Mouse (Mus musculus): ENCODE results near the gene Gm49322. TPM values are rescaled to one million over a fixed set of nuclear protein-coding genes. Genes with fewer than 3 reads are reported as not detected.

Gene Gm49322
- polyA plus RNA-seq, 1 experiment, result 4.5 TPM

DNA sequence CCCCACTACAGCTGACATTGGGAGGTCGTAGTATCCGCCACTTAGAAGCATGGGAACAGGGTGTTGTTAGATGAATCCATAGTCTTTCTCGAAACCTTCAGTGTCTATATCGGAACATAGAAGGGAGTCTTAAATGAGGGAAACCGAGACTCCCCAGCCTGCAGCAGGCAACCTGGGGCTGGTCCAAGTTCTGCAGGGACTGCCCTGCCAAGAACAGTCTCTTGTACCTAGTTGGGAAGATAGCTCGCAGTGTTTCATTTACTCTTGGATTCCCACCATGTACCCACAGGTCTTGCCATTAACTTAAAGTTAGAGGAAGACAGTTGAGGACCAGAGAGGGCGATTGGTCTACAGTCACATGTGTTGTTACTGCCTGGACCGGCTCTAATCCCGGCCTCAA, 14.5 kb downstream of the Gm49322 start:
- TF ChIP-seq CTCF (IDR thresholded peaks at IDR 0.05; ENCODE audit: borderline replicate concordance, extremely low read depth, insufficient read depth, insufficient read length) (no peak), POLR2A (IDR thresholded peaks at IDR 0.05; ENCODE audit: borderline replicate concordance, extremely low read depth, insufficient read depth, insufficient read length, poor library complexity, severe bottlenecking) (no peak)
- DNase-seq (ENCODE audit: low read depth), result no peak

DNA sequence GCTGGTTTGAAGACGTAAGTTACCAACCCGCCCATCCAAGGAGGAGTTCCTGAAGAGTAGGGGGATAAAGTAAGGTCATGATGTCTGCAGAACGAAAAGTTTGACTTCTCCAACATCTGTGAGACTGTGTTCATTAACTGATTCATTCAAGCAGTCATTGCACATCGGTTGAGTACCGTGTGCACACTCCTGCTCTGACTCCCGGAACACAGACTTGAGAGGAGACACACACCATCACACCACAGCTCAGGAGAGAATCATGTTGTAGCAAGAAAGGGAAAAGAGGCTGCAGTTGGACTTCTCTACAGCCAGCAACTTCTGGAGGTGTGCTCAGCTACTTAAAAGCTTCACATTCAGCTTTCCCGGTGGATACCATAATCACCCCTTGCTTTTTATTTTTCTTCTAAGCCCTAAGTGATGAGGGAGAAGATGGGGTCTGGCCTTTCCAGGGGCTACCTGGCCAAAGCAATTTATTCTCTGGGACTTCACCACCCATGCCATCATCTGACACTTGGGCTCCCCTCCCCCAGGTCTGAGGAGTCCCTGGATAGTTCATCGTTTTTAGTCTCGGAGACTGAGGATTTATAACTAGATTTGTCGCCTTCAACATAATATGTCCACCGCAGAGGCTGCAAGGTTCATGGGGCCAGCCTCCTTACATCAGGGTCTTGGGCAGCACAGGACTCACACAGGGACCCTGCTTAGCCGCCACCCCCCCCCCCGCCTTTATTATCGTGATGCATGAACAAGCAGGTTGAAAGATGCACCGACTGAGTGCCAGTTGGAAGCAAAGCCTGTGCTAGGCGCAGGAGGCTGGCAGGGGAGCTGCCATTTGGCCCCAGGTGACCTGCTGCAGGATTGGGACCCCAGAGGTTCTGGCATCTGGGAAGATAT, 15.2 kb downstream of the Gm49322 start:
- TF ChIP-seq CTCF (IDR thresholded peaks at IDR 0.05; ENCODE audit: borderline replicate concordance, extremely low read depth, insufficient read depth, insufficient read length) (no peak), POLR2A (IDR thresholded peaks at IDR 0.05; ENCODE audit: borderline replicate concordance, extremely low read depth, insufficient read depth, insufficient read length, poor library complexity, severe bottlenecking) (no peak)
- DNase-seq (ENCODE audit: low read depth), result no peak

DNA sequence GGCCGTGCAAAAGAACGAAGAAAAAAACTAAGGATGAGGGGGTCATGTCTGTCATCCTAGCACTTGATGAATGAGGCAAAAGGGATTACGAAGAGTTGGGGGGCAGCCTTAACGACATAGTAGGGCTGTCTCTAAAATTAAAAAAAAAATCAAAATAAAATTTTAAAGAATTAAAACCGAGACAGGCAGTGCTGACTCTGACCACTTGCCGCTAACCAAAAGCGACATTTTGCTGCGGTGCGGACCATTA, 15.8 kb downstream of the Gm49322 start:
- TF ChIP-seq POLR2A (IDR thresholded peaks at IDR 0.05; ENCODE audit: borderline replicate concordance, extremely low read depth, insufficient read depth, insufficient read length, poor library complexity, severe bottlenecking) (no peak), CTCF (IDR thresholded peaks at IDR 0.05; ENCODE audit: borderline replicate concordance, extremely low read depth, insufficient read depth, insufficient read length) (no peak)
- no peak for DNase-seq (ENCODE audit: low read depth)

DNA sequence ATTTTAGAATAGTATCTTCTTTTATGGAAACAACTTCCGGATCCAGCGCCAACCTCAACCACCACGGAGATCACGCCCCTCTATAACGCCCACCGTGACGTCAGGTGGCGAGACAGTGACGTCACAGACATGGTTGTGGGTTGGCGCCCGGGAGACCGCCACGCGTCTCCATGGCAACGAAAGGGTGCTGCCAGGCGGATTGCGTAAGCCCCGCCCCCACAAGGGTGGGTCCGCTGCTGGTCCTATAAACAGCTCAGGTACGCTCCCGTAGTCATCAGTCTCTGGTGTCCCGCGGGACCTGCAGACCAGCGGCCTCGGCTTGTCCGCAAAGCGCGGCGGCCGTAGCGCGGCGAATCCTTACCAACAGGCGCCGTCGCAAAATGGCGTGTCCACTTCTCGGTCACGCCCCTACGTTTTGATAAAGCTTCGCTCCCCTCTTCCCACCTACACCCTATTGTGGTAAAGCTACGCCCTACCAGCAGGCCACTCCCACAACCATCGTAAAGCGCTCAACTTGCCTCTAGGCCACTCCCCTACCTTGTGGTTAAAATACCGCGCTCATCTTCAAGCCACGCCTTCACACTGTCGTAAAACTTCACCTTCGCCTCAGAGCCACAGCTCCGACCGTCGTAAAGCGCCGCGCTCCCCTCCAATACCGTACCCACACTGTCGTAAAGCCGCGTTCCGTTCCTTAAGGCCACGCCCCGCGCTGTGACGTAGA, 16.3 kb downstream of the Gm49322 start:
- TF ChIP-seq CTCF (IDR thresholded peaks at IDR 0.05; ENCODE audit: borderline replicate concordance, extremely low read depth, insufficient read depth, insufficient read length), result no peak
- peak; percentile 42; the same call in 1 of the 2 replicates for TF ChIP-seq POLR2A (IDR thresholded peaks at IDR 0.05; ENCODE audit: borderline replicate concordance, extremely low read depth, insufficient read depth, insufficient read length, poor library complexity, severe bottlenecking)

DNA sequence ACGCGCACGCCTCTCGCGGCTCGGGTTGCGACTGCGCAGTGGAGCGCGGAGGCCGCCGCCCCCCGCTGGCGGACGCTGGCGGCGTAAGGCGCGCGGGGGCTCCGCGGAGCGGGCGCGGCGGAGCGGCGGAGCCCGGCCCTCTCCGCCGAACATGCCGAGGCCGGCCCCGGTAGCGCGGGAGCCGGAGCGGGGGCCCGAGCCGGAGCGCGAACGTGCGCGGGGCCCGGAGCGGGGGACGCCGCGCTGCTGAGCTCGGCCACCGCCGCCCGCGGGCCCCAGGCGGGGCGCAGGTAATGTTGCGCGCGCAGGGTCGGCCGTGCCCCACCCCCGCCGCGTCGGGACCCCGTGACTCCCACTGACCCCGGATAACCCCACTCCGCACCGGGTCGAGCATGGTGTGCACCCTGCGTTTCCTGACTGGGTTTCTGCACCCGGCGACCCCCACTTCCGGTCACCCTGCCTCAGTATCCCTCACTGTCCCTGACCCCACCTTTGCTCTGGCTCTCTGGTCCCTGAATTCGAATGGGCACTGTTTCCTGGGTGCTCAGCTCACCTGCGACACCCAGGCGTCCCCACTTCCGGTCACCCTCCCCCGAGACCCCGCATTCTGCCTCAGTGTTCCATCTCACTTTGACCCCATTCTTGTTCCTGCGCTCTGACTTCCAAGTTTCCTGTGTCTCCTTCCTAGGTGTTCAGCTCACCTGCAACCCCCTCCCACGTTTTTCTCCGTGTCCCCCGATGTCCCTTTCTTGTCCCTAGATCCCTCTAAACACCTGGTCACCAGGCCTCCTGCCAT, 17.0 kb downstream of the Gm49322 start, which contains the start of gene Csnk1g2:
Gene Csnk1g2, plus strand, starts transcription at position 178 of the 796 bp plus-strand sequence.
- TF ChIP-seq CTCF (IDR thresholded peaks at IDR 0.05; ENCODE audit: borderline replicate concordance, extremely low read depth, insufficient read depth, insufficient read length), result no peak
- peak; percentile 96 for TF ChIP-seq POLR2A (IDR thresholded peaks at IDR 0.05; ENCODE audit: borderline replicate concordance, extremely low read depth, insufficient read depth, insufficient read length, poor library complexity, severe bottlenecking)
- peak; percentile 11 for DNase-seq (ENCODE audit: low read depth)

More for the DNA sequence above, 16.3 kb downstream of the Gm49322 start:
- peak; percentile 100 for DNase-seq (ENCODE audit: low read depth)

DNA sequence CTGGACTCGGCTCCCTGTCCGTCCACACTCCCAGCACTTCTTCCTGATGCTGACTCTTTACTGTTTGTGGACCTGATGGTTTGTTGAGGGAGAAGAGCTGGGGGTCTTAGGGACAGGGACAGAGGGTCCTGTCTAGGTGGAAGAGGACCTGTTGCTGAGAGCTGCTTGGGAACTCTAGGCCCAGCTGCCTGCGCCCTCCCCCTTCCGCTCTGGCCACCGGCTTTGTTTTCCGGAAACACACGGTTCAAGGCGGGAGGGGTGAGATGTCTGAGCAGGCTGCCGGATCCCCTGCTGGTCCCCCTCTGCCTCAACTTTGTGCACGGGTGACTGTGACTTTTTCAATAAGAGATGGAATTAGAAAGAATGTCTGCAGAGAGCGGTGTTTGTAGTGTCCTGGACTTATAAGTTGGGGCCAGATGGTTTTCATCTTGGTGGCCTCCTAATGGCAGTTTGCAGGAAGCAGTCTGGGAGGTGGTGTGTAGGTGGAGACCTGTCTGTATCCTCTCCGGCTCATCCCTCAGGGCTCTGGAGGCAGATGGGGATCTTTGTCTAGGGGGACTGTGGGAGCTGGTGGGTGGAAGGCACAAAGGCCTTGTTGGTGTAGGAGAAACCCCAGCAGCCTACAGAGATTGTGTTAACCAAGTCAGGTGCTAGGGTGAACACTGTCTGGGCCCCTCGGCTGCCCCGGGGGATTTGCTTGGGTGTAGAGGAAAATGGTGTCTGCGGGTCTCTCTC, 17.8 kb downstream of the Gm49322 start:
- DNase-seq (ENCODE audit: low read depth), result peak; percentile 39
- TF ChIP-seq CTCF (IDR thresholded peaks at IDR 0.05; ENCODE audit: borderline replicate concordance, extremely low read depth, insufficient read depth, insufficient read length) (no peak), POLR2A (IDR thresholded peaks at IDR 0.05; ENCODE audit: borderline replicate concordance, extremely low read depth, insufficient read depth, insufficient read length, poor library complexity, severe bottlenecking) (no peak)

DNA sequence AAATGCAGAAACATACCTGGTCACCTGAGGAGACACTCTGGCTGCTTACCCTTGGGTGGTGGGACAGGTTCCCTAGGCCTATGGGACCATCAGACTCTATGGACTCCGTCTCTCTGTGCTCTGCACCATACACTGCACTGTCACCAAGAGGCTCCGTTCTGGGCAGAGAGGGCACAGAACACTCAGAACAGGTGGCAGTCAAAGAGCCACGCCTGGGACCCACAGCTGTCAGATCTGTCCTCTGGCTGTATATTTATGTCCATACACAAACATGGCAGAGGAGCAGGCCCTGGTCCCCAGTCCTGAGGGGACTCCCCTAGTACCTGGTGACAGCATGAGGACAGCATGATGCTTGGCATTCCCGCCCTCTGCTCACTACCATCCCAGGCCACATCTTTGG, 19.9 kb downstream of the Gm49322 start:
- TF ChIP-seq CTCF (IDR thresholded peaks at IDR 0.05; ENCODE audit: borderline replicate concordance, extremely low read depth, insufficient read depth, insufficient read length) (no peak), POLR2A (IDR thresholded peaks at IDR 0.05; ENCODE audit: borderline replicate concordance, extremely low read depth, insufficient read depth, insufficient read length, poor library complexity, severe bottlenecking) (no peak)
- no peak for DNase-seq (ENCODE audit: low read depth)

DNA sequence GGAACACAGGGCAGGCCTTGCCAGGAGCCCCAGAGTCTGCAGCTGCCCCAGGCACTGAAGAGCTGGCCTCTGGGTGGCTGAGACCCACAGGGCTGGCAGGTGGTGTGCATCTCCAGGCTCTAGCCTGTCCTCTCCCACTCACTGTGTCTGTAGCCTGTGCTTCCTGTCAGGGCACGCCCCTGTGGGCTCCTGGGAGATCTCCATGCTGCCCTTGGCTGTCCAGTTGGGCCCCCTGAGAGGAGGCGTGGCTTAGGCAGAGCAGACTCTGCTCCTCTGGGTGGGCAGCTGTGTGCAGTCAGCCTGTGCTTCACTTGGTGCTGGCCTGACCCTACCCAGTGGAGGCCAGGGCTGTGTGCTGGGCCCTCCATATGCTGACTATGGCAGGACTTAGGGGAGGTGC, 21.9 kb downstream of the Gm49322 start:
- DNase-seq (ENCODE audit: low read depth), result no peak
- TF ChIP-seq POLR2A (IDR thresholded peaks at IDR 0.05; ENCODE audit: borderline replicate concordance, extremely low read depth, insufficient read depth, insufficient read length, poor library complexity, severe bottlenecking), result no peak
- TF ChIP-seq CTCF (IDR thresholded peaks at IDR 0.05; ENCODE audit: borderline replicate concordance, extremely low read depth, insufficient read depth, insufficient read length), result no peak

DNA sequence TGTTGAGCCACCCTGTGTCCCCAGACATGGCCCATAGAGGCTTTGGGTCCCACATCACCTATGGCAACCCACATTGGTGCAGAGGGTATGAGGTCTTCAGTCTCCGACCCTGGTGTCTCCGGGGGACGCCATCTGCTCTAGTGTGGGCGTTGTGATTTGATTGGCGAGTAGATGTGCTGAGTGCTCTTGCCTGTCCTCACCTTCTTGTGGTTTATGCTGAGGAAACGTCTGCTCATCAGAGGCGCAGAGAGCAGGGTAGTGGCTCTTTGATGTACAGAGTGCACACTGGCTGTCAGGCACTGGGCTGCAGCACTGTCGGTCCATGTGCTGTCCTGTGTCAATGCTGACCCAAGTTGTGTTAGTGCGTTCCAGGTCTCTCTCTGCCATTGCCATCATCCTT, 23.1 kb downstream of the Gm49322 start:
- DNase-seq (ENCODE audit: low read depth), result no peak
- TF ChIP-seq POLR2A (IDR thresholded peaks at IDR 0.05; ENCODE audit: borderline replicate concordance, extremely low read depth, insufficient read depth, insufficient read length, poor library complexity, severe bottlenecking) (no peak), CTCF (IDR thresholded peaks at IDR 0.05; ENCODE audit: borderline replicate concordance, extremely low read depth, insufficient read depth, insufficient read length) (no peak)

DNA sequence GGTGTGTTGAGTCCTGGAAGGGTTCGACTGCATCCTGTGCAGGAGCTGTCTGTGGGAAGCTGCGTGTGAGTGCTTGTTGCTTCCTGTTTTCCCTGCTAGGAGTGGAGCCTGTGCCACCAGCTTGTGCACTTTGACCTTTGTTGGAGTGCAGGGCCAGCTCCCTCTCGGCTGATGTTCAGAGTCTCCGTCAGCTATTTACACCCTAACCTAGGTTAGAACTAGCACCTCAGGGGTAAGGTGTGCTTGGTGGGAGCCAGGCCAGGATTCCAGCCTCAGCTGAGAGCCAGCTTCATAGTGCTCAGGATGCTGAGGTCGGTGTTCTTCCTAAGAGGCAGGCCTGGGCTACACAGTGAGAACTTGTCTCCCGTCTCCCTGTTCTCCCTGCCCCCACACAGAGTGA, 29.5 kb downstream of the Gm49322 start:
- DNase-seq (ENCODE audit: low read depth), result no peak
- TF ChIP-seq POLR2A (IDR thresholded peaks at IDR 0.05; ENCODE audit: borderline replicate concordance, extremely low read depth, insufficient read depth, insufficient read length, poor library complexity, severe bottlenecking), result no peak
- TF ChIP-seq CTCF (IDR thresholded peaks at IDR 0.05; ENCODE audit: borderline replicate concordance, extremely low read depth, insufficient read depth, insufficient read length), result no peak
